Mouse (Mus musculus): ENCODE measurements around the gene Gja4.

DNA sequence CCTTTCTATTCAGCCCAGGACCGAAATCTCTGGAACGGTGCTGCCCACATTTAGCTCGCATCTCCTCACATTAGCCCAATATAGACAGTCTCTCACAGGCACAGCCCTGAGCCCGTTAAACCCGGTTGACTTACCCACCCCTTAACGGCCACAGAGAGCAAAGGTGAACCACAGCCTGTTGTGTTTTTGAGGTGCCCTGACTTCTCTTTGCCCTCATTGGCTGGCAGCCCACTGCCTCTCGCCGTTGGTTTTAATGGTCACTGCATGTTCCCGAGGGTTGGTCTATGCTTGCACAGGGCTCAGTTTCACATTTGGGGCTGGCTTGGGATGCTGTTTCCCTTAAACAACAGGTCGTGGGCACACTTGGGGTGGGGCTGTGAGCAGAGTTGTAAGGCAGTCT lies 10.5 kb upstream of the Gja4 start:
- TF ChIP-seq CTCF (IDR thresholded peaks at IDR 0.05; ENCODE audit: extremely low read depth, insufficient read length, insufficient replicate concordance, low read depth, low read length) (no peak), POLR2A (IDR thresholded peaks at IDR 0.05; ENCODE audit: low read depth, low read length) (no peak)
